Comparison of ENCODE assay signal across 17 mouse cellular contexts in the genomic region with DNA sequence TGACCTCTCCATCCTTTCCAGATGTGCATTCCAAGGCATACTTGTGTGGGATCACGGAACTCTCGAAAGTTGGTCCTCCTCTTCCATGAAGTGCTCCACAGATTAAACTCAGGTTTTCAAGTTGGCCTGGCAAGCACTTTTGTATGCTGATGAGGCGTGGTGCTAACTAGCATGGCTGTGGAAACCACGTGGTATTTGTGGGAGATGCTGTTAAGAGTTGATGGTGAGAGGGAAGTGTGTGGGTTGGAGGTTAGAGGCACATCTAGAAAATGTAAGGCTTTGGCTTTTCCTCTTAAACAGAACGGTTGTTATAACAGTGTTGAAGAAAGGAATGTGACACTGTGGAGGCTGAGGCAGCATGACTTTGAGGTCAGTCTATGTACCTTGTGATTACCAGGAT. TPM values are rescaled to one million over a fixed set of nuclear protein-coding genes. Genes with fewer than 3 reads are reported as not detected.
"Had no signal": no experiment of that assay in that cellular context is flagged by ENCODE, and none has a peak within 500 bp of the region (broad histone marks: within the 10 kb centered on the region; RNA-seq: fewer than 3 reads in every experiment).

No protein-coding gene starts in this region.

- ATAC-seq: liver, postnatal 0 days had no signal

- H3K4me1 ChIP-seq: limb, embryonic 12.5 days; liver, embryonic 13.5 days; lung, embryonic 15.5 days; midbrain, embryonic 10.5 days; neural tube, embryonic 12.5 days had no signal

- H3K9ac ChIP-seq: limb, embryonic 12.5 days; liver, embryonic 13.5 days; liver, postnatal 0 days; lung, embryonic 15.5 days; neural tube, embryonic 12.5 days had no signal

- H3K36me3 ChIP-seq: limb, embryonic 12.5 days; liver, embryonic 13.5 days; lung, embryonic 15.5 days; midbrain, embryonic 10.5 days; neural tube, embryonic 12.5 days had no signal

- H3K27me3 ChIP-seq: limb, embryonic 12.5 days; liver, embryonic 13.5 days; lung, embryonic 15.5 days; neural tube, embryonic 12.5 days had no signal

- H3K4me2 ChIP-seq: limb, embryonic 12.5 days; liver, embryonic 13.5 days; lung, embryonic 15.5 days; neural tube, embryonic 12.5 days had no signal

- H3K4me3 ChIP-seq: layer of hippocampus, adult 2 months; limb, embryonic 12.5 days; liver, embryonic 13.5 days; lung, embryonic 15.5 days; midbrain, embryonic 10.5 days; myocyte; neural tube, embryonic 12.5 days had no signal

- H3K27ac ChIP-seq: layer of hippocampus, adult 2 months; limb, embryonic 12.5 days; liver, embryonic 13.5 days; lung, embryonic 15.5 days; midbrain, embryonic 10.5 days; neural tube, embryonic 12.5 days; stomach, postnatal 0 days had no signal

- H3K9me3 ChIP-seq: limb, embryonic 12.5 days; liver, embryonic 13.5 days; lung, embryonic 15.5 days; midbrain, embryonic 10.5 days; neural tube, embryonic 12.5 days had no signal

- DNase-seq: kidney, postnatal 10 days; kidney, postnatal 4 days; liver; liver, embryonic 13.5 days; liver, postnatal 0 days; lung, postnatal 36 days; midbrain, embryonic 14.5 days; thymus, postnatal 4 days had no signal

RNA-seq across cellular contexts. Expression of a gene that starts 24.2 kb away (rescaled TPM):
- total RNA-seq: megakaryocyte progenitor cell, adult 5-6 weeks; neutrophil, adult 5-6 weeks had no signal
- polyA plus RNA-seq: myocyte had no signal
